Mouse (Mus musculus) cerebellum, adult 2 months (tissue): ENCODE results near the gene Elf3. TPM values are rescaled to one million over a fixed set of nuclear protein-coding genes. Genes with fewer than 3 reads are reported as not detected.
"Not testable (repeated sequence)": the region's sequence is repeated elsewhere in the genome, so short reads cannot be mapped to it uniquely, and the experiment has no call there.

Experiments
- DNase-seq, 2 experiments: peaks; one replicate each; pipeline ENCODE4 v3.0.0; 2021
- H3K27ac ChIP-seq: fragments of 200-500 bp; 2 replicates; pipeline ENCODE4 v1.5.1; 2012; ENCODE audit warnings: low read length, control low read depth, inconsistent platforms; ENCODE audit not compliant: insufficient read depth
- H3K27me3 ChIP-seq: fragments of 200-500 bp; 2 replicates; pipeline ENCODE4 v1.6.1; 2012; ENCODE audit warnings: inconsistent platforms, mild to moderate bottlenecking, low read length, moderate library complexity; ENCODE audit not compliant: control insufficient read depth, insufficient read depth
- H3K4me1 ChIP-seq: fragments of 200-500 bp; 2 replicates; pipeline ENCODE4 v1.6.1; 2011; ENCODE audit warnings: low read length; ENCODE audit not compliant: control insufficient read depth, insufficient read depth
- H3K4me3 ChIP-seq: fragments of 200-500 bp; replicated peaks from 2 replicates; pipeline ENCODE3; 2011; ENCODE audit warnings: mild to moderate bottlenecking, low read depth, low read length, control low read depth; ENCODE audit not compliant: insufficient read depth
- CTCF ChIP-seq: fragments of 200-500 bp; IDR thresholded peaks from 2 replicates; pipeline ENCODE4 v1.5.1; 2011; ENCODE audit warnings: low read depth, mild to moderate bottlenecking, control low read depth, low read length, moderate library complexity, borderline replicate concordance; ENCODE audit not compliant: insufficient read depth
- POLR2A ChIP-seq: fragments of 200-500 bp; IDR thresholded peaks from 2 replicates; pipeline ENCODE4 v1.6.1; 2011; ENCODE audit warnings: low read length, control low read depth, borderline replicate concordance; ENCODE audit not compliant: insufficient read depth
- WGBS: fragments of 180-500 bp; shearing (Covaris S2); methylation state at CpG from one replicate; pipeline ENCODE4 v1.1.7; 2018; 5-methylcytosine and 5-hydroxymethylcytosine counted together
- polyA plus RNA-seq: library from polyadenylated mRNA; depleted of rRNA; stranded (reverse); fragments of >200 nt; gene quantifications from 2 replicates; pipeline ENCODE4 v1.2.3, GENCODE M21; 2012

The Elf3 gene
- polyA plus RNA-seq, 1 experiment: 0.34 TPM

DNA sequence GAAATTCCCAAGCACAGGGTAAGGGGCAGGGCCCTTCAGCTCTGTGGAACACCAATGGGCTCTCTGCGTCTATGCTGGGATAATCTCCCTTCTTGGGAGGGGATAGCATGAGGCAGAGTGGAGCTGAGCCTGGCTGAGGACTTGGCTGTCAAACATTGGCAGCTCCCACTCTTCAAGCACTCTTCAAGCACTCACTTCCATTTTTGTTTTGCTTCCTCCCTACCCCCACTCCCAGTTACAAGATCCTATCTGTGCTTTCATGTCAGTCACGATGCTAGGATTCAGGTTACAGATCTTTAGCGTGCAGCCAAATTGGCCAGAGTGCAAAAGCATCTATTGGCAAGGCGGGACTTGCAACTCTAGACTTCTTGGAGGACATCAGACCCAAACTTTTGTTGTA lies 5.5 kb downstream of the Elf3 start:
- no peak for DNase-seq
- Histone ChIP-seq H3K4me3 (no peak overlapping the region), H3K27me3 (no peaks in the 10 kb centered on the region), H3K27ac (no peak overlapping the region), H3K4me1 (no peaks in the 10 kb centered on the region)
- TF ChIP-seq POLR2A (no peak), CTCF (no peak)
- 52% methylated on average over 4 of the region's 4 CpGs for WGBS

DNA sequence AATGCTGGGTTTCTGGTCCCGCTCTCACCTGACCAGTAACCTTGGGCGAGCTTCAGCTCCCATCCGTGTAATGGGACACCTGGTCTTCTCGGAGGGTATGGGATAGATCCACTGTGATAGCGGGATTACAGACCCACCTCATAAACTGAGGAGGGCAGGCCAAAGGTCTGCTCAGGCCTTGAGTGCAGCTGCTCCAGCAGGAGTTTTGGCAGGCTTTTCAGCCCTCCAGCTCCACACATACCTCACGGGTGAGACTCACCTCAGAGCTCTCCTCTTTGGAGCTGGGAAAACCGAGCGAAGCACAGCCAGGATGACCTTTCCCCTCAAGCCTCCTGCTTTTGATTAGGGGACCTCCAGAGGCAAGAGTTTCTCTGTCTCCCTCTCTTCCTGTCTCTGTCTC lies 7.0 kb downstream of the Elf3 start:
- H3K27me3 ChIP-seq: no peaks in the 10 kb centered on the region
- H3K27ac ChIP-seq: no peak overlapping the region
- WGBS: 89% methylated on average over 8 of the region's 8 CpGs
- no peak for TF ChIP-seq POLR2A
- no peak for TF ChIP-seq CTCF
- H3K4me1 ChIP-seq: no peaks in the 10 kb centered on the region
- DNase-seq: no peak
- H3K4me3 ChIP-seq: no peak overlapping the region

DNA sequence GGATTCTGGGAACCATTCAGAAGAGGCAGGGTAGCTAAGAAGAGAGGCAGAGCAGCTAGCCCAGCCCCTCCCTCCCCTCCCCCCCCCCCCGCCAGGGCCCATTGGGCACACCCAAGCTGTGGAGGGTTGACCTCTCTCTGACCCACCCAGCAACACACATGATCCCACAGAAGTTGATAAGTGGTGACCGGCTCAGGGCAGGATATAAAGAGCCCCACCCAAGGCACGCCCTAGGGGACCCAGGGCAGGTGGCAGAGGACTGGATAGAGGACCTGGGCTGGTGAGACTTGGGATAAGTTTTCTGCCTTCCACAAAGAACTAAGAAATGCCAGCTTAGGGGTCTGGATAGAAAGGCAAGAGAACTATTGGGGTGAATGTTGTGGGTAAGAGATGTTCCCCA lies 7.7 kb downstream of the Elf3 start:
- Histone ChIP-seq H3K4me3 (no peak overlapping the region), H3K4me1 (no peaks in the 10 kb centered on the region), H3K27me3 (no peaks in the 10 kb centered on the region), H3K27ac (no peak overlapping the region)
- 78% methylated on average over 3 of the region's 3 CpGs for whole genome bisulfite sequencing
- TF ChIP-seq CTCF (no peak), POLR2A (no peak)
- no peak for DNase-seq

DNA sequence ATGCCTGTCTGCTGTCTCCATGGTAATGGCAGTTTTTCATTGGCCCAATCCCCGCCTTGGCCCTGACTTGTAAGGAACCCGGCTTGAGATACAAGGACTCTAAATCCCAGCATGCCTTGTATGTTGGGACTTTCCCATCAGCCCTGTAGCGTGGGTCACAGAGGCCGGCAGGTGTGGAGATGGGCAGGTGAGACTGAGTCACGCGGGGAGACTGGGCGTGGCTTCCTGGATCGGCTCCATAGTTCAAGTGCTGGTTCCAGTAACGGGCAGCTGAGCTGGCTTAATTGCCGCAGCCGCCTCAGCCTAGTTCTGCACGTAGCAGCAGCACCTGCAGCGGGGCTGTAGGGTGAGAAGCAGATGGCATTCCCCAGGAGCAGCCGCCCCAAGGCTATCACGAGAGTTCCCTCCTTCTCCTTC lies 9.9 kb downstream of the Elf3 start:
- Histone ChIP-seq H3K27me3 (no peaks in the 10 kb centered on the region), H3K4me1 (no peaks in the 10 kb centered on the region), H3K27ac (no peak overlapping the region), H3K4me3 (peak overlapping the region; percentile 58)
- DNase-seq: peak; percentile 67 to 74
- TF ChIP-seq CTCF: no peak
- TF ChIP-seq POLR2A: no peak
- WGBS: 4% methylated on average over 15 of the region's 15 CpGs

DNA sequence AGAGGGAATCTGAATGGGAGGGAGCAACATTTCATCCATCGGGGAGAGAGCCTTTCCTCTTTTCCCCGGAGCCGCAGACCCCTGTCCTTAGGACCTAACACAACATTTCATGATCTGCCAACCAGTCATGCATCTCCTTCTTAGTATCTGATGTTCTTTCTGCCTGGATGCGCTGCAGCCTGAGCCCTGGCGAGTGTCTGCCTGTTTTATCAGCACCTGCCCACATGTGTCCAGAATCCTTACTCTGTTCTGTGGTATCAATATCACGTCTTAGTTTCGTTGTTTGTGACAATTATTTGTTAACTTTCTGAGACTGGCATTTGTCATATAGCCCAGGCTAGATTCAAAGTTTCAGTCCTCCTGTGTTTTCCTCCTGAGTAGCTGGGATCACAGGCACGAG lies 14.4 kb downstream of the Elf3 start:
- DNase-seq: no peak
- Histone ChIP-seq H3K27ac (no peak overlapping the region), H3K4me3 (no peak overlapping the region), H3K27me3 (no peaks in the 10 kb centered on the region), H3K4me1 (no peaks in the 10 kb centered on the region)
- WGBS: 71% methylated on average over 8 of the region's 8 CpGs
- no peak for TF ChIP-seq POLR2A
- no peak for TF ChIP-seq CTCF

DNA sequence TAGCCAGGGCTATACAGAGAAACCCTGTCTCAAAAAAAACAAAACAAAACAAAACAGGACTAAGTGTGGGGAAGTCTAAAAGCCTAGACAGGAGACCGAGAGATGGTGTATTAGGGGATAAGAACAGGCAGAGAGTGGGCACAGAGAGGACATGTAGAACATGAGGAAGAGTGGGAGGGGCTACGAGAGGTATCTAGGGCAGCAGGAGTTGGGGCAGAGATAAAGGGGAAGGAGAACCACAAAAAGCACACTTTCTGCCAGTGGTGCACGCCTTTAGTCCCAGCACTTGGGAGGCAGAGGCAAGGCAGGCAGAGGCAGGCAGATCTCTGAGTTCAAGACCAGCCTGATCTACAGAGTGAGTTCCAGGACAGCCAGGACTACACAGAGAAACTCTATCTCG lies 18.2 kb downstream of the Elf3 start:
- H3K27me3 ChIP-seq, H3K4me1 ChIP-seq, DNase-seq, H3K4me3 ChIP-seq, H3K27ac ChIP-seq: not testable (repeated sequence)
- 89% methylated on average over 4 of the region's 4 CpGs for WGBS

DNA sequence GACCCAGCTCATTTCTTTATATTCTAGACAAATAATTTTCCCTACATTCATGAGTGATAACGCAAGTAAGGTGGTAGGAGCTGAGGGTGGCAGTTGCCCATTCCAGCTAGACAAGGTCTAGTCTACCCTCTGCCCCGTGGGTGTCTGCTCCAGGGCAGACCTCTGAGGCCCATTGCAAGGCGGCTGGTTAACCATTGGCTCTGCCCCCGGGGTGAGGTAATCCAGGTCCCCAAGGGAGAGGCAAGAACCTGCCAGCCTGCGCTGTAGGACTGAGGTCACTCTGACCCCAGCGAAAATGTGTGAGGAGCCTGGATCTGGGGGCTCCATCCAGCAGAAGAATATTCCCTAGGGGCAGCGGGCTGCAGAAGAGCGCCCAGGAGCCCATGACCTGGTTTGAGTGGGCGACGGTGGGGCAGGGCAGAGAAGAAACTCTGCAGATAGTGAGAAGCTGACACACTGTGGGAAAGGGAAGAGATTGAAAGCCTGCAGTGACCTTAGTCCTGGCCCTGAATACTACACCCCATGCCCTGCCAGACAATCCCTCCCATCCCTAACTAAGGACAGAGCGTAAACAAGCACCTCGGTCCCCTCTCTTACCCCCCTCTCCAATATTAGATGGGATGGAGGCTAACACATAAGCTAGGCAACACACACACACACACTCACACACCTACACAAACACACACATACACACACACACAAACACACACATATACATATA lies 21.1 kb downstream of the Elf3 start:
- DNase-seq: no peak
- Histone ChIP-seq H3K27ac (no peak overlapping the region), H3K4me1 (no peaks in the 10 kb centered on the region), H3K27me3 (no peaks in the 10 kb centered on the region), H3K4me3 (no peak overlapping the region)
- 75% methylated on average over 12 of the region's 12 CpGs for WGBS
- TF ChIP-seq POLR2A: no peak
- no peak for TF ChIP-seq CTCF

DNA sequence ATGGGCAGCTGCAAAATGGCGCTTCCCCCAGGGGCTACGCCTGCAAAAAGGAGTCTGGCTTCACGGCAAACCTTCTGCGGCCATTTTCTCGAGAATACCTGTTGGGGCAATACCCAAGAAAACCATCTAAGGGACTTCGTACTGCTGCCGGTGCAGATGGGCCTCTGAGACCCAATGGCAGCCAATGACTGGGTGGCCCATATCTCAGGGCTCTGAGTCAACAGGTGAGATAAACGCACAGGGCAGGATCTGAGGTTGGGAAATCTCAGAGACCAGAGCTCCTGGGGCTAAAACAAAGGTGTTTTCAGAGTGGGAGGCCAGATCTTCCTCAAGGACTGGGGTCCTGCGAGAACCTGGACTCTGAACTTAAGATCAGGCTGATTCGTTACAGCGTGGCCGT lies 23.6 kb downstream of the Elf3 start:
- H3K4me1 ChIP-seq: no peaks in the 10 kb centered on the region
- 90% methylated on average over 12 of the region's 12 CpGs for whole genome bisulfite sequencing
- no peak overlapping the region for H3K4me3 ChIP-seq
- no peaks in the 10 kb centered on the region for H3K27me3 ChIP-seq
- DNase-seq: no peak
- H3K27ac ChIP-seq: no peak overlapping the region
- TF ChIP-seq CTCF: no peak
- TF ChIP-seq POLR2A: no peak
